Comparison of ENCODE assay signal across 21 mouse cellular contexts in the genomic region with DNA sequence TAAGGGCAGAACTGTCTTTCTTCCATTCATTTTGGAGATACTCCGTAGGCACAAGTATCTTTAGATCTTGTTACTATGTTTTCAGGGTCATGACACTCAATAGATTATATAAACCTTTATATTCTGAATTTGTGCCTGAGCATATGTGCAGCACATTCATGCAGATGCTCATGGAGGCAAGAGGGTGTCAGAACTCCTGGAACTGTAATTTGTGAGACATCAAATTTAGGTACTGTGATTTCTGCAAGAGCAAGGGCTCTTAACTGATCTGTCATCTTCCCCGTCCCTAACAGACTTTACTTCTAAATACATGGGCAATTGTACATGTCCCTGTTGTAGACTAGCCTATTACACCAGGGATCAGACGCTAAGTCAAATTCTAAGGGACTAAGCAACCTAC. TPM values are rescaled to one million over a fixed set of nuclear protein-coding genes. Genes with fewer than 3 reads are reported as not detected.
DNase-seq lines count a peak whose midpoint lies in the region; ATAC-seq lines count a peak whose summit lies in the region.
"Had no signal": no experiment of that assay in that cellular context is flagged by ENCODE, and none has a peak within 500 bp of the region (broad histone marks: within the 10 kb centered on the region; RNA-seq: fewer than 3 reads in every experiment).

No protein-coding gene starts in this region.

- H3K36me3 ChIP-seq in forebrain, embryonic 13.5 days (ENCODE audit: poor library complexity, severe bottlenecking) = peaks cover 18% of the 10 kb centered on the region; the same call in 1 of the 2 replicates
- H3K36me3 ChIP-seq in forebrain, embryonic 11.5 days (ENCODE audit: control insufficient read depth, insufficient read depth, low read length) = no peaks in the 10 kb centered on the region
- 0 out of 2 replicates have a peak, but pooled peaks cover 5% of the 10 kb centered on the region for H3K36me3 ChIP-seq in neural tube, embryonic 14.5 days (ENCODE audit: control insufficient read depth, insufficient read depth, low read length)
- H3K36me3 ChIP-seq in neural tube, embryonic 15.5 days = no peaks in the 10 kb centered on the region
- no peaks in the 10 kb centered on the region for H3K36me3 ChIP-seq in hindbrain, embryonic 16.5 days (ENCODE audit: control insufficient read depth, insufficient read depth, low read length)
- peaks cover 27% of the 10 kb centered on the region for H3K36me3 ChIP-seq in embryonic facial prominence, embryonic 10.5 days (replicated peaks)
- H3K36me3 ChIP-seq: embryonic facial prominence, embryonic 15.5 days had no signal

- no peaks in the 10 kb centered on the region for H3K27me3 ChIP-seq in forebrain, embryonic 13.5 days
- H3K27me3 ChIP-seq in forebrain, embryonic 11.5 days (ENCODE audit: control insufficient read depth, insufficient read depth, low read length) = no peaks in the 10 kb centered on the region
- H3K27me3 ChIP-seq in neural tube, embryonic 14.5 days (ENCODE audit: control insufficient read depth, insufficient read depth, low read length) = no peaks in the 10 kb centered on the region
- no peaks in the 10 kb centered on the region for H3K27me3 ChIP-seq in neural tube, embryonic 15.5 days (replicated peaks)
- H3K27me3 ChIP-seq in hindbrain, embryonic 16.5 days (replicated peaks; ENCODE audit: control insufficient read depth, insufficient read depth, low read length) = no peaks in the 10 kb centered on the region
- no peaks in the 10 kb centered on the region for H3K27me3 ChIP-seq in embryonic facial prominence, embryonic 10.5 days (replicated peaks; ENCODE audit: low read depth, poor library complexity, severe bottlenecking)
- H3K27me3 ChIP-seq: embryonic facial prominence, embryonic 15.5 days; heart, embryonic 15.5 days; hindbrain, embryonic 13.5 days had no signal

- H3K27ac ChIP-seq in forebrain, embryonic 13.5 days = no peak overlapping the region
- H3K27ac ChIP-seq in forebrain, embryonic 11.5 days (ENCODE audit: low read depth, low read length) = no peak overlapping the region
- no peak overlapping the region for H3K27ac ChIP-seq in neural tube, embryonic 14.5 days (ENCODE audit: low read depth, low read length)
- no peak overlapping the region for H3K27ac ChIP-seq in neural tube, embryonic 15.5 days (replicated peaks)
- H3K27ac ChIP-seq in hindbrain, embryonic 16.5 days (ENCODE audit: low read depth, low read length) = no peak overlapping the region
- no peak overlapping the region for H3K27ac ChIP-seq in embryonic facial prominence, embryonic 10.5 days (replicated peaks)
- H3K27ac ChIP-seq: embryonic facial prominence, embryonic 15.5 days; heart, adult 2 months; heart, embryonic 15.5 days; hindbrain, embryonic 13.5 days had no signal

- no peak for DNase-seq in forebrain, embryonic 11.5 days (ENCODE audit: low spot score)
- DNase-seq in frontal cortex, adult 2 months (ENCODE audit: extremely low spot score in 1 of 2, low spot score in 1 of 2) = no peak
- DNase-seq in embryonic facial prominence, embryonic 10.5 days (ENCODE audit: low spot score) = no peak
- DNase-seq: adrenal gland, adult 2 months; adrenal gland, postnatal 36 days; cerebellum, adult 11 months; cerebellum, adult 9-10 months; cerebellum, postnatal 36 days; gastrocnemius, postnatal 14 days; heart, adult 2 months; heart, postnatal 14 days; kidney, adult 2 months had no signal

- H3K4me3 ChIP-seq in forebrain, embryonic 13.5 days = no peak overlapping the region
- no peak overlapping the region for H3K4me3 ChIP-seq in forebrain, embryonic 11.5 days (ENCODE audit: low read depth, low read length)
- H3K4me3 ChIP-seq in neural tube, embryonic 14.5 days (ENCODE audit: low read depth, low read length) = no peak overlapping the region
- H3K4me3 ChIP-seq in neural tube, embryonic 15.5 days (replicated peaks) = no peak overlapping the region
- H3K4me3 ChIP-seq in hindbrain, embryonic 16.5 days (ENCODE audit: low read length) = no peak overlapping the region
- H3K4me3 ChIP-seq in embryonic facial prominence, embryonic 10.5 days = no peak overlapping the region
- H3K4me3 ChIP-seq: embryonic facial prominence, embryonic 15.5 days; heart, adult 2 months; heart, embryonic 15.5 days; hindbrain, embryonic 13.5 days had no signal

- H3K4me2 ChIP-seq in forebrain, embryonic 13.5 days = no peak overlapping the region
- H3K4me2 ChIP-seq in forebrain, embryonic 11.5 days (ENCODE audit: low read depth, low read length, severe bottlenecking) = no peak overlapping the region
- no peak overlapping the region for H3K4me2 ChIP-seq in neural tube, embryonic 14.5 days (ENCODE audit: low read depth, low read length)
- no peak overlapping the region for H3K4me2 ChIP-seq in neural tube, embryonic 15.5 days
- no peak overlapping the region for H3K4me2 ChIP-seq in hindbrain, embryonic 16.5 days (ENCODE audit: low read length)
- H3K4me2 ChIP-seq: embryonic facial prominence, embryonic 15.5 days; heart, embryonic 11.5 days; heart, embryonic 15.5 days; hindbrain, embryonic 13.5 days had no signal

- H3K9me3 ChIP-seq in forebrain, embryonic 13.5 days (replicated peaks) = no peaks in the 10 kb centered on the region
- no peaks in the 10 kb centered on the region for H3K9me3 ChIP-seq in forebrain, embryonic 11.5 days (ENCODE audit: control insufficient read depth, low read length)
- no peaks in the 10 kb centered on the region for H3K9me3 ChIP-seq in neural tube, embryonic 14.5 days (ENCODE audit: control insufficient read depth, low read length)
- H3K9me3 ChIP-seq in neural tube, embryonic 15.5 days (replicated peaks) = no peaks in the 10 kb centered on the region
- H3K9me3 ChIP-seq in hindbrain, embryonic 16.5 days (ENCODE audit: control insufficient read depth, low read length) = no peaks in the 10 kb centered on the region
- no peaks in the 10 kb centered on the region for H3K9me3 ChIP-seq in embryonic facial prominence, embryonic 10.5 days
- H3K9me3 ChIP-seq: embryonic facial prominence, embryonic 15.5 days; heart, embryonic 15.5 days; hindbrain, embryonic 13.5 days had no signal

- no peak overlapping the region for H3K9ac ChIP-seq in forebrain, embryonic 13.5 days
- H3K9ac ChIP-seq in forebrain, embryonic 11.5 days (ENCODE audit: low read length) = no peak overlapping the region
- H3K9ac ChIP-seq in neural tube, embryonic 14.5 days (replicated peaks; ENCODE audit: low read depth, low read length) = no peak overlapping the region
- H3K9ac ChIP-seq in neural tube, embryonic 15.5 days (replicated peaks) = no peak overlapping the region
- no peak overlapping the region for H3K9ac ChIP-seq in hindbrain, embryonic 16.5 days (ENCODE audit: low read depth, low read length)
- H3K9ac ChIP-seq: embryonic facial prominence, embryonic 15.5 days; heart, embryonic 15.5 days; hindbrain, embryonic 13.5 days had no signal

- H3K4me1 ChIP-seq in forebrain, embryonic 13.5 days = no peaks in the 10 kb centered on the region
- no peaks in the 10 kb centered on the region for H3K4me1 ChIP-seq in forebrain, embryonic 11.5 days (replicated peaks; ENCODE audit: control insufficient read depth, insufficient read depth, low read length)
- H3K4me1 ChIP-seq in neural tube, embryonic 14.5 days (ENCODE audit: control insufficient read depth, insufficient read depth, low read length) = no peaks in the 10 kb centered on the region
- 0 out of 2 replicates have a peak, but pooled peaks cover 5% of the 10 kb centered on the region for H3K4me1 ChIP-seq in neural tube, embryonic 15.5 days
- H3K4me1 ChIP-seq in hindbrain, embryonic 16.5 days (ENCODE audit: control insufficient read depth, insufficient read depth, low read depth, low read length) = no peaks in the 10 kb centered on the region
- no peaks in the 10 kb centered on the region for H3K4me1 ChIP-seq in embryonic facial prominence, embryonic 10.5 days
- H3K4me1 ChIP-seq: embryonic facial prominence, embryonic 15.5 days; heart, embryonic 15.5 days; hindbrain, embryonic 13.5 days had no signal

- peak; percentile 3 for ATAC-seq in forebrain, embryonic 13.5 days
- ATAC-seq in forebrain, embryonic 11.5 days (replicated peaks; ENCODE audit: low FRiP score) = no peak
- ATAC-seq in frontal cortex, adult (ENCODE audit: low TSS enrichment) = peak; percentile 35; the same call in 1 of the 2 replicates
- 0 out of 2 replicates have a peak, but pooled peaks have one; percentile 3 for ATAC-seq in neural tube, embryonic 14.5 days (ENCODE audit: low read depth)
- no peak for ATAC-seq in neural tube, embryonic 15.5 days (ENCODE audit: low FRiP score)
- no peak for ATAC-seq in hindbrain, embryonic 16.5 days

- WGBS in forebrain, embryonic 13.5 days = 72% methylated on average over 3 of the region's 3 CpGs
- 71% methylated on average over 3 of the region's 3 CpGs for WGBS in forebrain, embryonic 11.5 days
- 69% methylated on average over 3 of the region's 3 CpGs for WGBS in neural tube, embryonic 14.5 days
- 61% methylated on average over 3 of the region's 3 CpGs for WGBS in neural tube, embryonic 15.5 days
- WGBS in hindbrain, embryonic 16.5 days = 69% methylated on average over 3 of the region's 3 CpGs
- 75% methylated on average over 3 of the region's 3 CpGs for WGBS in embryonic facial prominence, embryonic 10.5 days

RNA-seq across cellular contexts. Expression of gene Rab30, which starts 10.4 kb away (rescaled TPM):
- 19.8 and 21.4 TPM in 2 replicates for polyA plus RNA-seq in forebrain, embryonic 13.5 days (2015; fragmentation: Nextera tagmentation; extraction: Ambion mirVana)
- polyA plus RNA-seq in forebrain, embryonic 11.5 days (2014; fragmentation: Nextera tagmentation; extraction: Ambion mirVana) = 18.2 and 19.1 TPM in 2 replicates
- polyA plus RNA-seq in frontal cortex, adult 2 months (2012; rRNA removed) = 15.0 and 15.4 TPM in 2 replicates
- polyA plus RNA-seq in neural tube, embryonic 14.5 days (2014; fragmentation: Nextera tagmentation; extraction: Ambion mirVana) = 28.5 and 34.7 TPM in 2 replicates
- 22.0 and 23.5 TPM in 2 replicates for polyA plus RNA-seq in neural tube, embryonic 15.5 days (2015; fragmentation: Nextera tagmentation; extraction: Ambion mirVana)
- polyA plus RNA-seq in hindbrain, embryonic 16.5 days (2015; fragmentation: Nextera tagmentation; extraction: Ambion mirVana) = 22.1 and 24.7 TPM in 2 replicates
- 9.1 and 12.3 TPM in 2 replicates for polyA plus RNA-seq in embryonic facial prominence, embryonic 10.5 days (2016; fragmentation: Nextera tagmentation; extraction: Ambion mirVana)

Comparison
In these comparisons a context has a peak if more than half of its experiments do, and no peak if none do; other contexts are left out.
1. ATAC-seq: peak in forebrain, embryonic 13.5 days (single experiment), frontal cortex, adult (single experiment) and neural tube, embryonic 14.5 days (single experiment); none in forebrain, embryonic 11.5 days (single experiment), neural tube, embryonic 15.5 days (single experiment) and hindbrain, embryonic 16.5 days (single experiment).